13 mouse cellular contexts compared by ENCODE assay signal in the genomic region with DNA sequence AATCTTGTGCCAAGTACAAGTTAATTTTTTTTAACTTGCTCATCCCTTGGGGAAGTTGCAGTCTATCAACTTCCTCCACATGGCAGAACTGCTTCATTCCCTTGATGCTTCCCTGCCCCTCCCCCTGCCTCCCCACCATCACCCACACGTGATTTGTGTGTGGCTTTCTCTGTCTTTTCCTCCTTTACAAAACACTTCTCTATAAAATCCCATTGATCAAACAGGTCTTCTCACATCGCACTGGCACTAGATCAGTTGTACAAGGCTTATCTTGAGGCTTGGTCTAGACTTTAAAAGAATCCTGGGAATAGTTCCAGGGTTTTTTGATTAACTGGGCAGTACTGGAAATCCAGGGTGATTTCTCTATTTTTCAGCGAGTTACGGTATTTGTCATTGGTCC. TPM values are rescaled to one million over a fixed set of nuclear protein-coding genes. Genes with fewer than 3 reads are reported as not detected.
DNase-seq lines count a peak whose midpoint lies in the region; ATAC-seq and TF ChIP-seq lines count a peak whose summit lies in the region.
"Had no signal": no experiment of that assay in that cellular context is flagged by ENCODE, and none has a peak within 500 bp of the region (broad histone marks: within the 10 kb centered on the region; RNA-seq: fewer than 3 reads in every experiment).

No protein-coding gene starts in this region.

- no peaks in the 10 kb centered on the region for H3K9me3 ChIP-seq in forebrain, embryonic 15.5 days
- H3K9me3 ChIP-seq: hindbrain, embryonic 13.5 days; liver, embryonic 15.5 days had no signal

- no peak overlapping the region for H3K4me2 ChIP-seq in forebrain, embryonic 15.5 days (replicated peaks)
- H3K4me2 ChIP-seq: hindbrain, embryonic 13.5 days; liver, embryonic 15.5 days had no signal

- no peak overlapping the region for H3K4me3 ChIP-seq in spleen, adult 2 months (ENCODE audit: extremely low read depth, insufficient read depth, insufficient read length)
- no peak overlapping the region for H3K4me3 ChIP-seq in forebrain, embryonic 15.5 days
- H3K4me3 ChIP-seq: hindbrain, embryonic 13.5 days; liver, embryonic 15.5 days had no signal

- no peak for ATAC-seq in forebrain, embryonic 15.5 days (replicated peaks)
- ATAC-seq: midbrain, embryonic 16.5 days had no signal

- H3K4me1 ChIP-seq in spleen, adult 2 months (ENCODE audit: control insufficient read depth, insufficient read depth, insufficient read length) = no peaks in the 10 kb centered on the region
- H3K4me1 ChIP-seq in forebrain, embryonic 15.5 days = no peaks in the 10 kb centered on the region
- H3K4me1 ChIP-seq: hindbrain, embryonic 13.5 days; liver, embryonic 15.5 days had no signal

- DNase-seq in heart, postnatal 4 days = peak; percentile 17
- no peak for DNase-seq in heart, adult 8-10 months (ENCODE audit: low spot score)
- DNase-seq in spleen, adult 2 months (ENCODE audit: low read depth in 1 of 2, low spot score in 2 of 2) = no peak
- DNase-seq in spleen, adult 18-20 months = no peak
- DNase-seq in kidney, postnatal 25 days = peak; percentile 48 to 64
- DNase-seq in cerebellum, adult 11 months = no peak
- DNase-seq: cerebellum, adult 8-10 months; right cerebral cortex, postnatal 25 days; thymus, postnatal 4 days had no signal

- no peaks in the 10 kb centered on the region for H3K27me3 ChIP-seq in spleen, adult 2 months (ENCODE audit: control insufficient read depth, insufficient read depth, low read length)
- H3K27me3 ChIP-seq in forebrain, embryonic 15.5 days = no peaks in the 10 kb centered on the region
- H3K27me3 ChIP-seq: hindbrain, embryonic 13.5 days; liver, embryonic 15.5 days had no signal

- TF ChIP-seq POLR2A in spleen, adult 2 months (IDR thresholded peaks at IDR 0.05; ENCODE audit: low read depth, low read length) = no peak

- TF ChIP-seq CTCF in spleen, adult 2 months (IDR thresholded peaks at IDR 0.05; ENCODE audit: extremely low read depth, insufficient read depth, insufficient read length, insufficient replicate concordance) = no peak

- 65% methylated on average over 4 of the region's 4 CpGs for WGBS in spleen, adult 2 months
- 77% methylated on average over 4 of the region's 4 CpGs for WGBS in forebrain, embryonic 15.5 days

- H3K36me3 ChIP-seq in spleen, adult 2 months (ENCODE audit: control insufficient read depth, insufficient read depth, low read length) = no peaks in the 10 kb centered on the region
- H3K36me3 ChIP-seq in forebrain, embryonic 15.5 days = no peaks in the 10 kb centered on the region
- H3K36me3 ChIP-seq: hindbrain, embryonic 13.5 days; liver, embryonic 15.5 days had no signal

- H3K9ac ChIP-seq in forebrain, embryonic 15.5 days (replicated peaks) = no peak overlapping the region
- H3K9ac ChIP-seq: hindbrain, embryonic 13.5 days; liver, embryonic 15.5 days had no signal

- H3K27ac ChIP-seq in spleen, adult 2 months (ENCODE audit: insufficient read depth, low read length) = peak overlapping the region; percentile 29; the same call in 1 of the 2 replicates
- no peak overlapping the region for H3K27ac ChIP-seq in forebrain, embryonic 15.5 days (replicated peaks)
- H3K27ac ChIP-seq: hindbrain, embryonic 13.5 days; liver, embryonic 15.5 days had no signal

RNA-seq across cellular contexts. Expression of a gene that starts 55.0 kb away (rescaled TPM):
- total RNA-seq in heart, postnatal 4 days (2021) = 10 to 100 TPM; 28.4 to 31.9 TPM
- 10 to 100 TPM; 16.0 to 19.8 (median 16.5) TPM for total RNA-seq in heart, adult 8-10 months (2022)
- 32.8 and 51.8 TPM in 2 replicates for polyA plus RNA-seq in spleen, adult 2 months (2012; rRNA removed)
- polyA plus RNA-seq in forebrain, embryonic 15.5 days (2015; fragmentation: Nextera tagmentation; extraction: Ambion mirVana) = 26.2 and 29.2 TPM in 2 replicates

Comparison
In these comparisons a context has a peak if more than half of its experiments do, and no peak if none do; other contexts are left out.
1. DNase-seq: peak in heart, postnatal 4 days (single experiment) and kidney, postnatal 25 days (2 of 2); none in heart, adult 8-10 months (single experiment), spleen, adult 2 months (0 of 2), spleen, adult 18-20 months (0 of 2) and cerebellum, adult 11 months (single experiment).